Mouse (Mus musculus): ENCODE results near the gene Chrng.

The Chrng gene

GRCm38 (mm10) chr1:87252040-87252609 is 47.7 kb downstream of the Chrng start:
- no peak for DNase-seq (ENCODE audit: low spot score in 2 of 2)

- DNase-seq (ENCODE audit: low spot score in 2 of 2): no peak
Measured at GRCm38 (mm10) chr1:87255173-87255572, 50.7 kb downstream of the Chrng start.

- no peak for DNase-seq (ENCODE audit: low spot score in 2 of 2)
Measured at GRCm38 (mm10) chr1:87257691-87258090, 53.2 kb downstream of the Chrng start.

- DNase-seq (ENCODE audit: low spot score in 2 of 2): no peak
Measured at GRCm38 (mm10) chr1:87258484-87258883, 54.0 kb downstream of the Chrng start.

- no peak for DNase-seq (ENCODE audit: low spot score in 2 of 2)
Measured at GRCm38 (mm10) chr1:87259316-87259715, 54.9 kb downstream of the Chrng start.

All from spleen, postnatal 14 days (tissue).